Mouse (Mus musculus) forebrain, embryonic 14.5 days (tissue): ENCODE data around the gene Klc4. TPM values are rescaled to one million over a fixed set of nuclear protein-coding genes. Genes with fewer than 3 reads are reported as not detected.

Experiments used
- ATAC-seq: fragments of 200-750 bp; cut with Nextera tagmentation; 2 replicates; pipeline ENCODE4 v1.8.0; 2017; ENCODE audit warnings: mild to moderate bottlenecking, moderate library complexity
- DNase-seq: peaks from one replicate; pipeline ENCODE4 v3.0.0-alpha.2; 2015; ENCODE audit warnings: low spot score
- H3K27ac ChIP-seq: fragments of 300-500 bp; sonication (generic); 2 replicates; pipeline ENCODE4 v1.5.1; 2014; ENCODE audit warnings: low read depth, mild to moderate bottlenecking, control low read depth, low read length, moderate library complexity
- H3K27me3 ChIP-seq: fragments of 300-500 bp; sonication (generic); replicated peaks from 2 replicates; pipeline ENCODE4 v1.6.1; 2014; ENCODE audit warnings: low read length, control low read depth, mixed read lengths; ENCODE audit not compliant: control insufficient read depth, insufficient read depth
- H3K36me3 ChIP-seq: fragments of 300-500 bp; sonication (generic); 2 replicates; pipeline ENCODE4 v1.6.1; 2014; ENCODE audit warnings: low read length, control low read depth; ENCODE audit not compliant: control insufficient read depth, insufficient read depth
- H3K4me1 ChIP-seq: fragments of 300-500 bp; sonication (generic); 2 replicates; pipeline ENCODE4 v1.6.1; 2014; ENCODE audit warnings: antibody characterized with exemption, low read length, control low read depth; ENCODE audit not compliant: control insufficient read depth, insufficient read depth
- H3K4me2 ChIP-seq: fragments of 300-500 bp; sonication (generic); 2 replicates; pipeline ENCODE4 v1.6.1; 2014; ENCODE audit warnings: mild to moderate bottlenecking, control low read depth, low read length
- H3K4me3 ChIP-seq: fragments of 300-500 bp; sonication (generic); 2 replicates; pipeline ENCODE4 v1.5.1; 2014; ENCODE audit warnings: low read depth, low read length, control low read depth
- H3K9ac ChIP-seq: fragments of 300-500 bp; sonication (generic); 2 replicates; pipeline ENCODE4 v1.6.1; 2014; ENCODE audit warnings: mild to moderate bottlenecking, low read length, control low read depth, moderate library complexity
- H3K9me3 ChIP-seq: fragments of 300-500 bp; sonication (generic); replicated peaks from 2 replicates; pipeline ENCODE4 v1.6.1; 2016; ENCODE audit warnings: low read length, control low read depth, mixed read lengths; ENCODE audit not compliant: control insufficient read depth
- WGBS: fragments of 180-500 bp; shearing (Covaris S2); extraction: QIAGEN DNeasy Blood & Tissue Kit; methylation state at CpG from one replicate; pipeline ENCODE4 v1.1.7; 2014; 5-methylcytosine and 5-hydroxymethylcytosine counted together
- polyA plus RNA-seq: library from polyadenylated mRNA; unstranded; fragments of >200 nt; fragmentation: Nextera tagmentation; extraction: Ambion mirVana; gene quantifications from 2 replicates; pipeline ENCODE4 v1.2.1, GENCODE M21; 2014

The Klc4 gene
- polyA plus RNA-seq, 1 experiment from 2014 or later, result 34.7 TPM

- ATAC-seq, result no peak
- DNase-seq, result no peak
- Histone ChIP-seq H3K4me3 (no peak overlapping the region), H3K9ac (no peak overlapping the region), H3K36me3 (peaks cover 95% of the 10 kb centered on the region), H3K4me2 (no peak overlapping the region), H3K9me3 (no peaks in the 10 kb centered on the region), H3K27me3 (no peaks in the 10 kb centered on the region), H3K4me1 (no peaks in the 10 kb centered on the region), H3K27ac (no peak overlapping the region)
- 91% methylated on average over 12 of the region's 12 CpGs for WGBS
Observed at GRCm38 (mm10) chr17:46661981-46662380, 16.2 kb upstream of the Klc4 start.

GRCm38 (mm10) chr17:46661351-46661750 lies 15.5 kb upstream of the Klc4 start:
- Histone ChIP-seq H3K9ac (no peak overlapping the region), H3K4me3 (no peak overlapping the region), H3K27me3 (no peaks in the 10 kb centered on the region), H3K27ac (no peak overlapping the region), H3K36me3 (peaks cover 95% of the 10 kb centered on the region), H3K9me3 (no peaks in the 10 kb centered on the region), H3K4me1 (no peaks in the 10 kb centered on the region), H3K4me2 (no peak overlapping the region)
- ATAC-seq, result no peak
- no peak for DNase-seq
- WGBS, result 93% methylated on average over 9 of the region's 9 CpGs

GRCm38 (mm10) chr17:46656054-46656453 lies 10.2 kb upstream of the Klc4 start:
- Histone ChIP-seq H3K9me3 (no peaks in the 10 kb centered on the region), H3K4me3 (no peak overlapping the region), H3K27me3 (no peaks in the 10 kb centered on the region), H3K4me1 (peaks cover 15% of the 10 kb centered on the region), H3K9ac (no peak overlapping the region), H3K4me2 (no peak overlapping the region), H3K27ac (no peak overlapping the region), H3K36me3 (peaks cover 80% of the 10 kb centered on the region)
- WGBS, result 92% methylated on average over 6 of the region's 6 CpGs
- DNase-seq, result no peak
- ATAC-seq, result no peak

- peaks cover 49% of the 10 kb centered on the region for H3K36me3 ChIP-seq
- DNase-seq, result peak; percentile 47
- 77% methylated on average over 20 of the region's 20 CpGs for WGBS
Observed at GRCm38 (mm10) chr17:46651755-46652547, 6.1 kb upstream of the Klc4 start.

GRCm38 (mm10) chr17:46651292-46651691 lies 5.5 kb upstream of the Klc4 start:
- DNase-seq (no peak), ATAC-seq (no peak)
- Histone ChIP-seq H3K9ac (peak overlapping the region; percentile 93), H3K27ac (0 out of 2 replicates have a peak overlapping the region, but pooled peaks have one; percentile 92), H3K27me3 (no peaks in the 10 kb centered on the region), H3K4me3 (peak overlapping the region; percentile 66), H3K4me2 (peak overlapping the region; percentile 82), H3K4me1 (peaks cover 26% of the 10 kb centered on the region), H3K9me3 (no peaks in the 10 kb centered on the region), H3K36me3 (peaks cover 43% of the 10 kb centered on the region)
- WGBS, result 77% methylated on average over 17 of the region's 17 CpGs

More at GRCm38 (mm10) chr17:46651755-46652547, 6.1 kb upstream of the Klc4 start:
- Histone ChIP-seq H3K4me3 (no peak overlapping the region), H3K27me3 (no peaks in the 10 kb centered on the region), H3K4me2 (peak overlapping the region; percentile 82), H3K9ac (peak overlapping the region; percentile 93), H3K9me3 (no peaks in the 10 kb centered on the region), H3K27ac (no peak overlapping the region), H3K4me1 (peaks cover 22% of the 10 kb centered on the region)
- no peak for ATAC-seq

- no peaks in the 10 kb centered on the region for H3K27me3 ChIP-seq
- peaks cover 34% of the 10 kb centered on the region for H3K36me3 ChIP-seq
- no peaks in the 10 kb centered on the region for H3K9me3 ChIP-seq
- WGBS, result under 1% methylated on average over 51 of the region's 58 CpGs
- peaks cover 26% of the 10 kb centered on the region for H3K4me1 ChIP-seq
- DNase-seq, result peak; percentile 98
- peak within 1 kb of the TSS; percentile 93 for H3K9ac ChIP-seq
- H3K4me3 ChIP-seq, result peak within 1 kb of the TSS; percentile 66
- H3K27ac ChIP-seq, result peak within 1 kb of the TSS; percentile 92
- peak; percentile 94 for ATAC-seq
- peak within 1 kb of the TSS; percentile 82 for H3K4me2 ChIP-seq
Observed at GRCm38 (mm10) chr17:46650232-46651031, 4.6 kb upstream of the Klc4 start, which contains the start of gene Cul7. TSS of gene Cul7 (plus strand) at chr17:46650337.

GRCm38 (mm10) chr17:46649811-46650210 lies 4.0 kb upstream of the Klc4 start:
- H3K9me3 ChIP-seq, result no peaks in the 10 kb centered on the region
- H3K27me3 ChIP-seq, result no peaks in the 10 kb centered on the region
- 38% methylated on average over 15 of the region's 15 CpGs for WGBS
- peak overlapping the region; percentile 66 for H3K4me3 ChIP-seq
- H3K36me3 ChIP-seq, result peaks cover 33% of the 10 kb centered on the region
- peak overlapping the region; percentile 82 for H3K4me2 ChIP-seq
- H3K9ac ChIP-seq, result peak overlapping the region; percentile 93
- ATAC-seq (no peak), DNase-seq (no peak)
- peak overlapping the region; percentile 92 for H3K27ac ChIP-seq
- peaks cover 30% of the 10 kb centered on the region for H3K4me1 ChIP-seq

- Histone ChIP-seq H3K4me1 (peaks cover 33% of the 10 kb centered on the region), H3K27me3 (no peaks in the 10 kb centered on the region), H3K36me3 (peaks cover 20% of the 10 kb centered on the region), H3K9ac (no peak overlapping the region), H3K4me2 (no peak overlapping the region), H3K9me3 (no peaks in the 10 kb centered on the region), H3K27ac (no peak overlapping the region), H3K4me3 (no peak overlapping the region)
- ATAC-seq (no peak), DNase-seq (no peak)
- WGBS, result 92% methylated on average over 9 of the region's 9 CpGs
Observed at GRCm38 (mm10) chr17:46648436-46648835, 2.6 kb upstream of the Klc4 start.
